Mouse (Mus musculus) ES-Bruce4 (cell line): Measurements from ENCODE around the gene Fam19a4.

Experiments
- CTCF ChIP-seq: IDR thresholded peaks from one replicate; pipeline ENCODE4 v1.8.1; 2011; ENCODE audit warnings: low read depth, low read length
- POLR2A ChIP-seq: IDR thresholded peaks from one replicate; pipeline ENCODE4 v1.8.1; 2011; ENCODE audit warnings: low read length; ENCODE audit not compliant: insufficient read depth

DNA sequence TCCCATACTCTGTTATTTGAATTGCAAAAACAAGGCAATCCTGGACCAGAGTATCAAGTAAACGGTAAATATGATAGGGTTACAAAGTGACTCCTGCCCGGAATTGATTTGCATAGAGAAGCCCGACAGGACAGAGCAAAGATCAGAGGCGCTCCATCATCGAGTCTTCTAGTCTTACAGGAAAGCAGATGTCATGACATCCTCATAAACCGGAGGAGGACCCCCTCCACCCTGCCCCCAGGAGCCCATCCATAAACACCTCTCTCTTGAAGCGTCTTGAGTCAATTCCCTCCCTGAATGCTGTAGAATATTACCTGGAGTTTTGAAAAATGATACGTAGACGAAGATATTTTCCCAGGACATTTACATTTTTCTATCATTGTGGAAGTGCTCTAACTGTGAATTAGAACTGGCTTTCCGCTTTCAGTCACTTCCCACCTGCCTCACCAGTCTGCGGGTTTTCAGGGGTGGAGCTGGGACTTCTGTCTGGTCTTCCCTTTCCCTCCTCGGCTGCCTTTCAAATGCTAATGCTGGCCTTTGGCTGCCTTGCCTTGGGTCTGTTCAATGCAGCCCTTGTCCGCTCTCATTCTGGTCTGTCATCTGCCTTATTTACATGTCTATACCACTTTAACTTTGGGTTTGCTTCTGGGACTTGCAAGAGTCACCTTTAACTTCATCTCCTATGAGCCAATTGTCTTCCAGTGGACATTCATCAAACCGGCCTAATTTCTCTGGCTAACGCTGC is 41.9 kb upstream of the Fam19a4 start:
- TF ChIP-seq CTCF, result no peak
- TF ChIP-seq POLR2A, result no peak
